In genomic region chr15:85878848-85879497, GRCm38 (mm10) we compare ENCODE assay signal across 7 mouse cellular contexts. TPM values are rescaled to one million over a fixed set of nuclear protein-coding genes. Genes with fewer than 3 reads are reported as not detected.
A peak's percentile ranks its signal among the peaks of the same experiment; 100 is the strongest.
DNase-seq lines count a peak whose midpoint lies in the region; ATAC-seq lines count a peak whose summit lies in the region.

Gene Trmu, plus strand, starts transcription at chr15:85879312.

- peaks cover 57% of the 10 kb centered on the region for H3K36me3 ChIP-seq in embryonic facial prominence, embryonic 10.5 days (replicated peaks)
- peaks cover 56% of the 10 kb centered on the region for H3K36me3 ChIP-seq in limb, embryonic 10.5 days
- peaks cover 36% of the 10 kb centered on the region for H3K36me3 ChIP-seq in midbrain, embryonic 13.5 days

- H3K9me3 ChIP-seq in embryonic facial prominence, embryonic 10.5 days = no peaks in the 10 kb centered on the region
- H3K9me3 ChIP-seq in limb, embryonic 10.5 days (replicated peaks) = no peaks in the 10 kb centered on the region
- H3K9me3 ChIP-seq in midbrain, embryonic 13.5 days = no peaks in the 10 kb centered on the region

- peak within 1 kb of the TSS; percentile 84 for H3K4me3 ChIP-seq in embryonic facial prominence, embryonic 10.5 days
- H3K4me3 ChIP-seq in limb, embryonic 10.5 days = peak within 1 kb of the TSS; percentile 84
- H3K4me3 ChIP-seq in midbrain, embryonic 13.5 days (replicated peaks) = peak within 1 kb of the TSS; percentile 78

- H3K27ac ChIP-seq in embryonic facial prominence, embryonic 10.5 days (replicated peaks) = peak within 1 kb of the TSS; percentile 88
- peak within 1 kb of the TSS; percentile 91 for H3K27ac ChIP-seq in limb, embryonic 10.5 days
- peak within 1 kb of the TSS; percentile 86 for H3K27ac ChIP-seq in midbrain, embryonic 13.5 days

- H3K4me1 ChIP-seq in embryonic facial prominence, embryonic 10.5 days = peaks cover 21% of the 10 kb centered on the region
- peaks cover 19% of the 10 kb centered on the region for H3K4me1 ChIP-seq in limb, embryonic 10.5 days
- H3K4me1 ChIP-seq in midbrain, embryonic 13.5 days (replicated peaks) = peaks cover 27% of the 10 kb centered on the region

- H3K27me3 ChIP-seq in embryonic facial prominence, embryonic 10.5 days (replicated peaks; ENCODE audit: low read depth, poor library complexity, severe bottlenecking) = no peaks in the 10 kb centered on the region
- H3K27me3 ChIP-seq in limb, embryonic 10.5 days (ENCODE audit: low read depth, poor library complexity, severe bottlenecking) = no peaks in the 10 kb centered on the region
- H3K27me3 ChIP-seq in midbrain, embryonic 13.5 days = no peaks in the 10 kb centered on the region

- H3K9ac ChIP-seq in midbrain, embryonic 13.5 days (replicated peaks) = peak within 1 kb of the TSS; percentile 86

- WGBS in embryonic facial prominence, embryonic 10.5 days = under 1% methylated on average over 50 of the region's 50 CpGs
- 1% methylated on average over 50 of the region's 50 CpGs for WGBS in limb, embryonic 10.5 days
- WGBS in midbrain, embryonic 13.5 days = under 1% methylated on average over 44 of the region's 50 CpGs

- peak within 1 kb of the TSS; percentile 94 for H3K4me2 ChIP-seq in midbrain, embryonic 13.5 days (replicated peaks)

- peak; percentile 92 for DNase-seq in adrenal gland, postnatal 10 days
- DNase-seq in embryonic facial prominence, embryonic 10.5 days (ENCODE audit: low spot score) = peak; percentile 96
- DNase-seq in kidney, adult 11 months = peak; percentile 92
- peak; percentile 94 for DNase-seq in limb, embryonic 10.5 days (ENCODE audit: low spot score)
- peak; percentile 69 for DNase-seq in spleen, adult 12 weeks (ENCODE audit: low spot score)

- peak; percentile 90 for ATAC-seq in granulocyte monocyte progenitor cell, adult 5-6 weeks (replicated peaks; ENCODE audit: poor library complexity, severe bottlenecking)
- peak; percentile 98 for ATAC-seq in midbrain, embryonic 13.5 days

RNA-seq across cellular contexts. Expression of gene Trmu, which starts in this region (rescaled TPM):
- total RNA-seq in adrenal gland, postnatal 10 days (2021) = 10 to 100 TPM; 27.9 to 39.9 TPM
- 38.9 and 42.5 TPM in 2 replicates for polyA plus RNA-seq in embryonic facial prominence, embryonic 10.5 days (2016; fragmentation: Nextera tagmentation; extraction: Ambion mirVana)
- total RNA-seq in granulocyte monocyte progenitor cell, adult 5-6 weeks (2014; fragmentation: Nextera tagmentation) = 17.2 and 32.2 TPM in 2 replicates
- total RNA-seq in granulocyte monocyte progenitor cell, adult 5-6 weeks (2017) = 22.3 and 28.7 TPM in 2 replicates
- 40.8 and 42.7 TPM in 2 replicates for polyA plus RNA-seq in limb, embryonic 10.5 days (2016; fragmentation: Nextera tagmentation; extraction: Ambion mirVana)
- 48.8 and 53.9 TPM in 2 replicates for polyA plus RNA-seq in midbrain, embryonic 13.5 days (2015; fragmentation: Nextera tagmentation; extraction: Ambion mirVana)

Comparison
In these comparisons a context has a peak if more than half of its experiments do, and no peak if none do; other contexts are left out.
1. Peak in every context shown above with its lines: DNase-seq, ATAC-seq, H3K4me3 ChIP-seq and H3K27ac ChIP-seq.